Mouse (Mus musculus) layer of hippocampus, postnatal 25 days (tissue): ENCODE results near the gene Aip. TPM values are rescaled to one million over a fixed set of nuclear protein-coding genes. Genes with fewer than 3 reads are reported as not detected.

ENCODE experiments used
- DNase-seq, 2 experiments: peaks; one replicate each; pipeline ENCODE4 v3.0.0; 2022; ENCODE audit warnings: mixed read lengths in 2 of 2, low spot score in 1 of 2; ENCODE audit errors: extremely low spot score in 1 of 2
- total RNA-seq, 2 experiments: library from RNA; stranded (reverse); gene quantifications; 2 replicates each; pipeline ENCODE4 v1.2.3; 2021

Aip gene
- 100 to 1,000 TPM; 102 to 127 TPM for total RNA-seq

- peak; percentile 92 for DNase-seq
These were observed at the start of gene Aip for GRCm38 (mm10) chr19:4125741-4126696. Gene Aip, minus strand, starts transcription at chr19:4125858.

- DNase-seq, result no peak
These were observed 47.3 kb upstream of the Aip start for GRCm38 (mm10) chr19:4172925-4173324.

- DNase-seq, result no peak
These were observed 46.0 kb upstream of the Aip start for GRCm38 (mm10) chr19:4171393-4172290.

GRCm38 (mm10) chr19:4170723-4171392 is 45.2 kb upstream of the Aip start:
- no peak for DNase-seq

- DNase-seq, result no peak
These were observed 44.2 kb upstream of the Aip start for GRCm38 (mm10) chr19:4169810-4170209.

- peak; percentile 97 to 98 for DNase-seq
These were observed 43.7 kb upstream of the Aip start for GRCm38 (mm10) chr19:4169378-4169784.

GRCm38 (mm10) chr19:4166678-4167476 is 41.2 kb upstream of the Aip start:
- no peak for DNase-seq

- no peak for DNase-seq
These were observed 39.1 kb upstream of the Aip start for GRCm38 (mm10) chr19:4164721-4165120.

GRCm38 (mm10) chr19:4164100-4164499 is 38.4 kb upstream of the Aip start:
- DNase-seq, result no peak

GRCm38 (mm10) chr19:4163543-4163887 is 37.9 kb upstream of the Aip start:
- DNase-seq, result no peak

- peak; percentile 92 to 96 for DNase-seq
These were observed 37.2 kb upstream of the Aip start, which contains the start of gene Rps6kb2 for GRCm38 (mm10) chr19:4162646-4163542. Gene Rps6kb2, minus strand, starts transcription at chr19:4163354.

GRCm38 (mm10) chr19:4159049-4159448 is 33.4 kb upstream of the Aip start:
- DNase-seq, result no peak

GRCm38 (mm10) chr19:4156771-4157170 is 31.1 kb upstream of the Aip start:
- no peak for DNase-seq

- no peak for DNase-seq
These were observed 30.5 kb upstream of the Aip start for GRCm38 (mm10) chr19:4156073-4156579.

GRCm38 (mm10) chr19:4155223-4156072 is 29.8 kb upstream of the Aip start:
- no peak for DNase-seq

- no peak for DNase-seq
These were observed 29.0 kb upstream of the Aip start for GRCm38 (mm10) chr19:4154437-4155222.

- no peak for DNase-seq
These were observed 27.6 kb upstream of the Aip start, which contains the start of gene Ptprcap for GRCm38 (mm10) chr19:4153232-4153654. Gene Ptprcap, plus strand, starts transcription at chr19:4153604.
